In genomic region chr14:55105836-55106809, GRCm38 (mm10) we compare ENCODE assay signal across 8 mouse cellular contexts. TPM values are rescaled to one million over a fixed set of nuclear protein-coding genes. Genes with fewer than 3 reads are reported as not detected.
DNase-seq lines count a peak whose midpoint lies in the region; ATAC-seq and TF ChIP-seq lines count a peak whose summit lies in the region.

TSS of gene Ap1g2 (minus strand) at chr14:55106593.

- H3K4me1 ChIP-seq in ES-Bruce4 (ENCODE audit: control insufficient read depth, insufficient read depth, low read length) = no peaks in the 10 kb centered on the region
- peaks cover 33% of the 10 kb centered on the region for H3K4me1 ChIP-seq in forebrain, embryonic 14.5 days (ENCODE audit: control insufficient read depth, insufficient read depth, low read length)
- H3K4me1 ChIP-seq in lung, embryonic 14.5 days (ENCODE audit: insufficient read depth) = peaks cover 5% of the 10 kb centered on the region; the same call in 1 of the 2 replicates
- H3K4me1 ChIP-seq in thymus, adult 2 months (replicated peaks; ENCODE audit: control insufficient read depth, insufficient read depth, low read length) = peaks cover 13% of the 10 kb centered on the region

- TF ChIP-seq POLR2A in ES-Bruce4 (IDR thresholded peaks at IDR 0.05; ENCODE audit: insufficient read depth, low read length) = peak; percentile 27
- TF ChIP-seq POLR2A in thymus, adult 2 months (IDR thresholded peaks at IDR 0.05; ENCODE audit: control insufficient read depth, extremely low read depth, insufficient read depth, low read length, poor library complexity) = peak; percentile 56; the same call in 1 of the 2 replicates

- DNase-seq in c-Kit-positive CD71-positive TER-119-positive erythroid progenitor cells, embryonic 14.5 days (ENCODE audit: low spot score) = peak; percentile 81
- DNase-seq in forebrain, embryonic 14.5 days (ENCODE audit: low spot score) = peak; percentile 90
- DNase-seq in heart, postnatal 14 days = peak; percentile 82
- peak in 1 of 2 experiments; percentile 93 for DNase-seq in layer of hippocampus, adult 18-20 months (ENCODE audit: low spot score in 2 of 2)
- DNase-seq in lung, embryonic 14.5 days = peak; percentile 86
- DNase-seq in thymus, adult 2 months = peak; percentile 88

- peak within 1 kb of the TSS; percentile 67 for H3K27ac ChIP-seq in ES-Bruce4 (ENCODE audit: insufficient read depth, low read length)
- peak within 1 kb of the TSS; percentile 72 for H3K27ac ChIP-seq in forebrain, embryonic 14.5 days (ENCODE audit: low read depth, low read length)
- H3K27ac ChIP-seq in lung, embryonic 14.5 days (ENCODE audit: low read depth) = peak within 1 kb of the TSS; percentile 42
- H3K27ac ChIP-seq in thymus, adult 2 months (ENCODE audit: control insufficient read depth, insufficient read depth, low read length) = peak within 1 kb of the TSS; percentile 65; the same call in 1 of the 2 replicates

- peak within 1 kb of the TSS; percentile 91 for H3K4me3 ChIP-seq in ES-Bruce4 (ENCODE audit: low read depth, low read length)
- peak within 1 kb of the TSS; percentile 39 for H3K4me3 ChIP-seq in forebrain, embryonic 14.5 days (ENCODE audit: low read depth, low read length)
- peak within 1 kb of the TSS; percentile 49 for H3K4me3 ChIP-seq in lung, embryonic 14.5 days (ENCODE audit: low read depth, low read length)
- H3K4me3 ChIP-seq in thymus, adult 2 months (ENCODE audit: control insufficient read depth, insufficient read depth, low read length) = peak within 1 kb of the TSS; percentile 81

- no peaks in the 10 kb centered on the region for H3K36me3 ChIP-seq in ES-Bruce4 (ENCODE audit: control insufficient read depth, insufficient read depth, low read length, poor library complexity, severe bottlenecking)
- H3K36me3 ChIP-seq in forebrain, embryonic 14.5 days (ENCODE audit: control insufficient read depth, insufficient read depth, low read length) = 0 out of 2 replicates have a peak, but pooled peaks cover 4% of the 10 kb centered on the region
- H3K36me3 ChIP-seq in lung, embryonic 14.5 days (ENCODE audit: insufficient read depth) = peaks cover 3% of the 10 kb centered on the region; the same call in 1 of the 2 replicates
- H3K36me3 ChIP-seq in thymus, adult 2 months (ENCODE audit: control insufficient read depth, insufficient read depth, low read length) = peaks cover 1% of the 10 kb centered on the region; the same call in 1 of the 2 replicates

- H3K27me3 ChIP-seq in ES-Bruce4 (ENCODE audit: control insufficient read depth, insufficient read depth, low read length, poor library complexity, severe bottlenecking) = no peaks in the 10 kb centered on the region
- no peaks in the 10 kb centered on the region for H3K27me3 ChIP-seq in forebrain, embryonic 14.5 days (replicated peaks; ENCODE audit: control insufficient read depth, insufficient read depth, low read length)
- peaks cover 18% of the 10 kb centered on the region for H3K27me3 ChIP-seq in lung, embryonic 14.5 days (ENCODE audit: insufficient read depth, low read length)
- no peaks in the 10 kb centered on the region for H3K27me3 ChIP-seq in thymus, adult 2 months (ENCODE audit: control insufficient read depth, insufficient read depth, low read length)

- peak within 1 kb of the TSS; percentile 79 for H3K9ac ChIP-seq in ES-Bruce4 (ENCODE audit: low read depth, poor library complexity, severe bottlenecking)
- peak within 1 kb of the TSS; percentile 80 for H3K9ac ChIP-seq in forebrain, embryonic 14.5 days (ENCODE audit: low read length)
- peak within 1 kb of the TSS; percentile 53 for H3K9ac ChIP-seq in lung, embryonic 14.5 days

- ATAC-seq in forebrain, embryonic 14.5 days = peak; percentile 71
- peak; percentile 79 for ATAC-seq in lung, embryonic 14.5 days (ENCODE audit: insufficient read depth)
- ATAC-seq in neutrophil, adult 5-6 weeks (ENCODE audit: extremely low read depth, insufficient number of reproducible peaks, low FRiP score, poor library complexity, severe bottlenecking) = peak; percentile 76

- intact Hi-C loops in heart, postnatal 14 days (cut with DNase I) = no loop called here

- TF ChIP-seq CTCF in ES-Bruce4 (IDR thresholded peaks at IDR 0.05; ENCODE audit: low read depth, low read length) = no peak
- peak; percentile 40 for TF ChIP-seq CTCF in lung, embryonic 14.5 days (IDR thresholded peaks at IDR 0.05; ENCODE audit: low read depth)
- no peak for TF ChIP-seq CTCF in thymus, adult 2 months (IDR thresholded peaks at IDR 0.05; ENCODE audit: borderline replicate concordance, control insufficient read depth, extremely low read depth, insufficient read depth, low read length, poor library complexity)

- H3K4me2 ChIP-seq in forebrain, embryonic 14.5 days (ENCODE audit: low read length) = peak within 1 kb of the TSS; percentile 94
- H3K4me2 ChIP-seq in lung, embryonic 14.5 days = peak within 1 kb of the TSS; percentile 79

- TF ChIP-seq EP300 in ES-Bruce4 (IDR thresholded peaks at IDR 0.05; ENCODE audit: insufficient read depth, low read depth, low read length) = 0 out of 2 replicates have a peak, but pooled peaks have one; percentile 8

- under 1% methylated on average over 39 of the region's 39 CpGs for WGBS in forebrain, embryonic 14.5 days
- 1% methylated on average over 39 of the region's 39 CpGs for WGBS in lung, embryonic 14.5 days
- WGBS in thymus, adult 2 months = 1% methylated on average over 39 of the region's 39 CpGs

- H3K9me3 ChIP-seq in ES-Bruce4 (replicated peaks; ENCODE audit: control insufficient read depth, insufficient read depth, low read length, poor library complexity, severe bottlenecking) = no peaks in the 10 kb centered on the region
- no peaks in the 10 kb centered on the region for H3K9me3 ChIP-seq in forebrain, embryonic 14.5 days (replicated peaks; ENCODE audit: control insufficient read depth, low read length)
- H3K9me3 ChIP-seq in lung, embryonic 14.5 days (ENCODE audit: low read depth, low read length) = no peaks in the 10 kb centered on the region

RNA-seq across cellular contexts. Expression of gene Ap1g2, which starts in this region (rescaled TPM):
- 20.6 and 23.9 TPM in 2 replicates for polyA plus RNA-seq in ES-Bruce4 (2011; ENCODE audit: insufficient read depth, insufficient read length, low read depth, missing spikeins)
- 8.1 and 9.2 TPM in 2 replicates for polyA plus RNA-seq in forebrain, embryonic 14.5 days (2014; fragmentation: Nextera tagmentation; extraction: Ambion mirVana)
- total RNA-seq in heart, postnatal 14 days (2021) = 1 to 10 TPM; 4.6 to 5.4 TPM
- total RNA-seq in layer of hippocampus, adult 18-20 months (2021) = 10 to 100 TPM; 11.3 to 14.9 TPM
- 14.7 and 16.3 TPM in 2 replicates for polyA plus RNA-seq in lung, embryonic 14.5 days (2014; fragmentation: Nextera tagmentation; extraction: Ambion mirVana)
- total RNA-seq in neutrophil, adult 5-6 weeks (2017) = 48.5 TPM in 2 replicates
- polyA plus RNA-seq in thymus, adult 2 months (2012; rRNA removed) = 91.5 and 94.5 TPM in 2 replicates

Comparison
In these comparisons a context has a peak if more than half of its experiments do, and no peak if none do; other contexts are left out.
1. H3K4me3 ChIP-seq: peak in every context shown above with its lines; median percentile 91 in ES-Bruce4; 81 in thymus, adult 2 months; 49 in lung, embryonic 14.5 days; 39 in forebrain, embryonic 14.5 days.